Mouse (Mus musculus): ENCODE data around the gene Nr2c1. TPM values are rescaled to one million over a fixed set of nuclear protein-coding genes. Genes with fewer than 3 reads are reported as not detected.

Gene Nr2c1
- total RNA-seq, 2 experiments from 2014 or later = 7.7 to 9.1 TPM

GRCm38 (mm10) chr10:94117916-94118315, 29.9 kb upstream of the Nr2c1 start:
- H3K4me3 ChIP-seq = no peak overlapping the region
- intact Hi-C loops (cut with DNase I) = loop anchor here (2.0 to 10.0 kb wide), 4 partner anchors 105 to 523 kb away; no protein-coding TSS in a partner anchor
- DNase-seq (ENCODE audit: extremely low spot score in 1 of 2, low spot score in 2 of 2) = no peak
- TF ChIP-seq CTCF (IDR thresholded peaks at IDR 0.05) = no peak
- no peak overlapping the region for H3K27ac ChIP-seq

- DNase-seq (ENCODE audit: extremely low spot score in 1 of 2, low spot score in 2 of 2) = no peak
- TF ChIP-seq CTCF (IDR thresholded peaks at IDR 0.05) = no peak
- Histone ChIP-seq H3K27ac (no peak overlapping the region), H3K4me3 (no peak overlapping the region)
- intact Hi-C loops (cut with DNase I) = loop anchor here (5.0 to 10.0 kb wide), 3 partner anchors 174 to 524 kb away; no protein-coding TSS in a partner anchor
These were observed 28.8 kb upstream of the Nr2c1 start for GRCm38 (mm10) chr10:94118993-94119392.

GRCm38 (mm10) chr10:94120676-94121075, 27.1 kb upstream of the Nr2c1 start:
- Histone ChIP-seq H3K4me3 (no peak overlapping the region), H3K27ac (no peak overlapping the region)
- no peak for TF ChIP-seq CTCF (IDR thresholded peaks at IDR 0.05)
- intact Hi-C loops (cut with DNase I) = no loop called here
- no peak for DNase-seq (ENCODE audit: extremely low spot score in 1 of 2, low spot score in 2 of 2)

- H3K27ac ChIP-seq = no peak overlapping the region
- no peak for DNase-seq (ENCODE audit: extremely low spot score in 1 of 2, low spot score in 2 of 2)
- no peak overlapping the region for H3K4me3 ChIP-seq
- TF ChIP-seq CTCF (IDR thresholded peaks at IDR 0.05) = no peak
- intact Hi-C loops (cut with DNase I) = no loop called here
These were observed 25.2 kb upstream of the Nr2c1 start for GRCm38 (mm10) chr10:94122595-94122994.

- intact Hi-C loops (cut with DNase I) = no loop called here
- TF ChIP-seq CTCF (IDR thresholded peaks at IDR 0.05) = no peak
- Histone ChIP-seq H3K27ac (no peak overlapping the region), H3K4me3 (no peak overlapping the region)
- DNase-seq (ENCODE audit: extremely low spot score in 1 of 2, low spot score in 2 of 2) = no peak
These were observed 24.2 kb upstream of the Nr2c1 start for GRCm38 (mm10) chr10:94123581-94123980.

- no peak overlapping the region for H3K4me3 ChIP-seq
- H3K27ac ChIP-seq = no peak overlapping the region
- DNase-seq (ENCODE audit: extremely low spot score in 1 of 2, low spot score in 2 of 2) = no peak
- peak; percentile 34 for TF ChIP-seq CTCF (IDR thresholded peaks at IDR 0.05)
- intact Hi-C loops (cut with DNase I) = no loop called here
These were observed 23.4 kb upstream of the Nr2c1 start for GRCm38 (mm10) chr10:94124376-94124775.

- peak overlapping the region; percentile 44; the same call in 1 of the 2 replicates for H3K27ac ChIP-seq
- intact Hi-C loops (cut with DNase I) = no loop called here
These were observed 18.1 kb upstream of the Nr2c1 start for GRCm38 (mm10) chr10:94129680-94130119.

GRCm38 (mm10) chr10:94133081-94133480, 14.7 kb upstream of the Nr2c1 start:
- no peak for TF ChIP-seq CTCF (IDR thresholded peaks at IDR 0.05)
- H3K4me3 ChIP-seq = no peak overlapping the region
- H3K27ac ChIP-seq = peak overlapping the region; percentile 12; the same call in 1 of the 2 replicates
- intact Hi-C loops (cut with DNase I) = no loop called here
- no peak for DNase-seq (ENCODE audit: extremely low spot score in 1 of 2, low spot score in 2 of 2)

More at GRCm38 (mm10) chr10:94129680-94130119, 18.1 kb upstream of the Nr2c1 start:
- no peak overlapping the region for H3K4me3 ChIP-seq
- peak; percentile 57 to 59 for DNase-seq (ENCODE audit: extremely low spot score in 1 of 2, low spot score in 2 of 2)
- TF ChIP-seq CTCF (IDR thresholded peaks at IDR 0.05) = no peak

GRCm38 (mm10) chr10:94133674-94134073, 14.1 kb upstream of the Nr2c1 start:
- H3K4me3 ChIP-seq = no peak overlapping the region
- H3K27ac ChIP-seq = no peak overlapping the region
- intact Hi-C loops (cut with DNase I) = no loop called here
- no peak for DNase-seq (ENCODE audit: extremely low spot score in 1 of 2, low spot score in 2 of 2)
- TF ChIP-seq CTCF (IDR thresholded peaks at IDR 0.05) = no peak

GRCm38 (mm10) chr10:94134535-94135390, 13.1 kb upstream of the Nr2c1 start:
- DNase-seq (ENCODE audit: extremely low spot score in 1 of 2, low spot score in 2 of 2) = no peak
- intact Hi-C loops (cut with DNase I) = no loop called here
- H3K27ac ChIP-seq = peak overlapping the region; percentile 34; the same call in 1 of the 2 replicates
- H3K4me3 ChIP-seq = no peak overlapping the region
- no peak for TF ChIP-seq CTCF (IDR thresholded peaks at IDR 0.05)

GRCm38 (mm10) chr10:94138890-94139482, 8.8 kb upstream of the Nr2c1 start:
- intact Hi-C loops (cut with DNase I) = no loop called here
- H3K4me3 ChIP-seq = no peak overlapping the region
- no peak overlapping the region for H3K27ac ChIP-seq
- TF ChIP-seq CTCF (IDR thresholded peaks at IDR 0.05) = no peak
- DNase-seq (ENCODE audit: extremely low spot score in 1 of 2, low spot score in 2 of 2) = no peak

- no peak for DNase-seq (ENCODE audit: extremely low spot score in 1 of 2, low spot score in 2 of 2)
- Histone ChIP-seq H3K27ac (no peak overlapping the region), H3K4me3 (no peak overlapping the region)
- intact Hi-C loops (cut with DNase I) = no loop called here
- no peak for TF ChIP-seq CTCF (IDR thresholded peaks at IDR 0.05)
These were observed 7.4 kb upstream of the Nr2c1 start for GRCm38 (mm10) chr10:94140227-94140931.

All from left cerebral cortex, adult 2 months (tissue).